Mouse (Mus musculus): ENCODE data around the gene Pappa2.

DNA sequence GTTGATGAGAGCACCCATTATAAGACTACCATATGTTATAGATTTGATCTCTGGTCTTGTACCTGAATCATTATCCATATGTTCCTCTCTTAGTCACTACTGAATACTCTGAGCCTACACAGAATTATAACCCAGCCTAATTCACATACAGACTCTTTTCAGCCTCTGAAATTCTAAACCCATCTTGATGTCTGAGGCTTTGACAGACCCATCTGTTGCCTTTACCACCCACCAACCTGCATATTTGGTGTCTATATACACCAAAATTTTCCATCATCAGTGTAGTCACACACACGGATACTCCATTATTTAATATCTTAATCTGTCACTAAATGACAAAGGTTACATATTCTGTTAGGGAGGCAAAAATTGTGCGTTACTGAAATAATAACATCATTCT lies 69.6 kb downstream of the Pappa2 start:
- TF ChIP-seq CTCF (IDR thresholded peaks at IDR 0.05; ENCODE audit: extremely low read depth, insufficient read depth, low read length) (no peak), POLR2A (IDR thresholded peaks at IDR 0.05; ENCODE audit: extremely low read depth, insufficient read depth, low read length) (no peak)

All from cortical plate, adult 2 months (tissue).